Mouse (Mus musculus) WW6 (cell line): ENCODE data around the gene Arf5.

Experiments used
- DNase-seq: peaks from one replicate; pipeline ENCODE4 v3.0.0-alpha.2; 2013; ENCODE audit warnings: low read depth, low spot score

Gene Arf5

GRCm38 (mm10) chr6:28423313-28423712 lies at the start of gene Arf5:
Gene Arf5 (plus strand): TSS chr6:28423560.
- DNase-seq: peak; percentile 40

- DNase-seq: no peak
Measured at GRCm38 (mm10) chr6:28381983-28382382, 41.4 kb upstream of the Arf5 start.

GRCm38 (mm10) chr6:28385169-28385568 lies 38.2 kb upstream of the Arf5 start:
- no peak for DNase-seq

GRCm38 (mm10) chr6:28389038-28389437 lies 34.3 kb upstream of the Arf5 start:
- DNase-seq: no peak

GRCm38 (mm10) chr6:28396051-28396852 lies 27.1 kb upstream of the Arf5 start:
- DNase-seq: no peak

- DNase-seq: no peak
Measured at GRCm38 (mm10) chr6:28396853-28397457, 26.4 kb upstream of the Arf5 start.

DNA sequence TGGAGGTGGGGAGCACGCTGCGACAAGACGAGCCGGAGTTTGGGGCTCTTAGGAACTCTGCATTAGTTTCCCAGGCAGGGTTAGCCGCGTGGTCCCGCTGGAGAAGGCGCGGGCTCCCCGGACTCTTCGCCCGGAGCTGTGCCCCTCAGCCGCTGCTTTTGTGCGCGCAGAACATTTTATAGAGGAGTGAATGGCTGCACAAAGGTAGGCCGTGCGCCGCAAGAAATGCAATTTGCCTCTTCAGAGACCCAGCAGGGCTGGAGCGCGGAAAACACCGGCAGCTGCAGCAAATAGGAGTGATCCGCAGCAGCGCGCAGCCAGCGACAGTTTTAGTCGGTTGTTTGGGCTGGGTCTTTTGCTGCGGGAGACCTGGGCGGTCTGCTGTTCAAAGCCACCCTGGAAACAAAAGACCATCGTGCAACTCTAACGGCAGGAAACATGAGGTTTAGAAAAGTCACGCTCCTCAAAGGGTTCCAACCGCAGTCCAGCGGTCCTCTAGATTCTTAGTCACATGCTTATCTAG lies 25.6 kb upstream of the Arf5 start, which contains the start of gene Zfp800:
Gene Zfp800, minus strand, starts transcription at position 325 of the 523 bp plus-strand sequence.
- DNase-seq: no peak

GRCm38 (mm10) chr6:28398726-28399125 lies 24.6 kb upstream of the Arf5 start:
- no peak for DNase-seq

GRCm38 (mm10) chr6:28399791-28400190 lies 23.6 kb upstream of the Arf5 start:
- peak; percentile 53 for DNase-seq

DNA sequence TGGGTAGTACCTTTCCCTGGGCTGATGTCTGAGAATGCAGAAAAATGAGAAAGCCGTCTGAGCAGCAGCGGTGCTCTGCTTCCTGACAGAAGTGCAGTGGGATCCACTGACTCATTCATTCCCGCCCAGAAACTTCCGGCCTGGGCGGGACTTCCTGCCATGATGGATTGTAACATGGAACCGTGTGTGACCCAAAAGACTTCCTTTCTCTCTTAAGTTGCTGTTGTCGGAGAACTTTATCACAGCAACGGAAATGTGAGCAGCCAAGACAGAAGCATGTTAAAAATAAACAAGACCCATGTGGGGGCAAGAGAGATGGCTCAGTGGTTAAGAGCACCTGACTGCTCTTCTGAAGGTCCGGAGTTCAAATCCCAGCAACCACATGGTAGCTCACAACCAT lies 13.3 kb upstream of the Arf5 start:
- no peak for DNase-seq

- no peak for DNase-seq
Measured at GRCm38 (mm10) chr6:28411236-28411635, 12.1 kb upstream of the Arf5 start.

DNA sequence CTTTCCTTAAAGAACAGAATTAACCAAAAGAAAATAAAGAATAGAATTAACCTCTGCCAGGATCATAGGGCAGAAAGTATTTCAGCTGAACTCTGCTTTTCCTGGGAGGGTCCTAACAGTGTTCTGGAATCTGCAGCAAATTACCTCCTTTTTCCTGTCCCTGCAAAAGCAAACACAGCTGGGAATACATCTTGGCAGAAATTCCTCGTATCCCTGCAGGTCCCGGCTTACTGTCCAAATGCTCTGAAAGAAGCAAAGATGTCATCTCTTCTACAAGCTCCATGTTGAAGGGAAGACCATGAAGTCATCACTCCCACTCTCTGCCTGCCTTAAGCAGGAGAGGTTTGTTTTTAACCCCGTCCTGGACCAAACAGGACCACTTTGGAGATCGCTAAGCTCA lies 6.4 kb upstream of the Arf5 start:
- no peak for DNase-seq

GRCm38 (mm10) chr6:28418449-28418848 lies 4.9 kb upstream of the Arf5 start:
- no peak for DNase-seq

- DNase-seq: no peak
Measured at GRCm38 (mm10) chr6:28419673-28420072, 3.7 kb upstream of the Arf5 start.

- DNase-seq: no peak
Measured at GRCm38 (mm10) chr6:28420361-28420760, 3.0 kb upstream of the Arf5 start.

GRCm38 (mm10) chr6:28420865-28421264 lies 2.5 kb upstream of the Arf5 start:
- no peak for DNase-seq

DNA sequence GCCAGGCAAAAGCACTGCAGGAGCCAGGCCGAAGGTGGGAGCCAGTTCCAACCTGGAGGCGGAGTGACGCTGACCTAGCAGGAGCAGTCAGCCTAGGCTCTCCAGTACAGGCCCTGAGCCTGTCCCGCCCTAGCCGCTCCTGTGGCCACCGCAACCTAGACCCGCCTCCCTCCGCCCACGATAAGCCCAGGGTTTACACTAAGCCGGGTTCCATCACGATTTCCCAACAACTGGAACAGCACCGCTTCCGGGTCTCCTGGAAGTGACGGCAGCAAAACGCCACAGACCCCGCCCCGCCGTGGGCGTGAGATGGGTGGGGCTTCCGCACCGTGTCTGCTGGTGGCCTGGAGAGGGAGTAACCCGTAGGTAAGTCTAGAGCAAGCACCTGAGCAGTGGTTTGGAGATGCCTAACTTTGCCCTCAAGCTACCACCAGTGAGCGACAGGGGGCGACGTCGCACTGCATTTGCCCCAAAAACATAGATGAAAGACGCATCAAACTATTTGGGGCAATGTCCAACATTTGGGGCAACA lies 1.8 kb upstream of the Arf5 start:
- peak; percentile 93 for DNase-seq

- no peak for DNase-seq
Measured at GRCm38 (mm10) chr6:28422651-28423290, 589 bp upstream of the Arf5 start.

DNA sequence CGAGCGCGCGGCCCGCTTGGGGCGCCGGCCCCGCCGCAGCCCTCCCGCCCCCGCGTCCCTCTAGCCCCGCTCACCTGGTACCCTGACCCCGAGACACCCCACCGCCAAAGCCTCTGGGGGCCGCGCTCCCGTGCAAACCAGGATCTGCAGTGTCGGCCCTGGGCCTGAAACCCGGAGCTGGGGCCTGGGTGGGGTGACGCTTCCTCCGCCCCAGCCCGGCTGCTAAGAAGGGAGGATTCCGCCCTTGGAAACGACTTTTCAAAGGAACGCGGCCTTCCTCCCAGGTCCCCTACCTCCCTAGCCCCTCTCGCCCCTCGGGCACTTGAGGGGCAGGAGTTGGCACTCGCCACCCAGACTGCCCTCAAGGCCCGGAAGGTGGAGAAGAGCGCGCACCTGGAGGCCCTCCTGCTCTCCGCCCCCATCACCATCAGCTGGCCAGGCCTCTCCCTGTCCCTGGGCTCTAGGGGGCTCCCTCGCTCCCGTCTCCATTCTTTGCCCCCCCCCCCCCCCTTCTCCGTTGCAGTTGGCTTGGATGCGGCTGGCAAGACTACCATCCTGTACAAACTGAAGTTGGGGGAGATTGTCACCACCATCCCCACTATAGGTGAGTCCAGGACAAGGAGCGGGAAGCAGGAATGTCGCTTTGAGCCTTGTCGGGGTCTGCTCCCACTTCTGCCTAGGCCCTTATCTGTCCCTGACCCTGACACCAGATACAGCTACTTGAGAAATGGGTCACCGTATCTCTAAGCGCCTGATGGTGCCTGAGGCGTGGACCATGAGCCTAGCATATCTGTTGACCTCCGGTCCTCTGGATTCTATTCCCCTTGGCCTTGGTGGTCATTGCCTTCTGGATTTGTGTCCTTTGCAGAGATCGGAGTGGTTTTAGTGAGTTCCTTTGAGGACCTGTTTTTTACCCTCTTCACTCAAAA lies 671 bp downstream of the Arf5 start:
- no peak for DNase-seq

DNA sequence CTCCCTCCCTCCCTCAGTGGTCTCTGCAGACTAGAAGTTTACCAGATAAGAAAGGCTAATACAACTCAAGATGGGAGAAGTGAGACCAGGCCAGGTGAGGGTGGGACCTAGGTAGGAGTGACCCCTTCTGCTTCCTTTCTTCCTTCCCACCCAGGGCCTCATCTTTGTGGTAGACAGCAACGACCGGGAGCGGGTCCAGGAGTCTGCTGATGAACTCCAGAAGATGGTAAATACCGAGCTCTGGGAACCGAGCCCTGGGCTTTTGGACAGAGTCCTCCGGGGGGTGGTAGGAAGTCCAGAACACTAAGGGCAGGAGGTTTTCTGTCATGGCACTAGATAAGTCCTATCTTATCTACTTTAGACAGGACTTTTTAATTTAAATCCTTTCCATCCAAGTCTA lies 1.7 kb downstream of the Arf5 start:
- no peak for DNase-seq
